Mouse (Mus musculus): ENCODE data around the gene Ccdc142. TPM values are rescaled to one million over a fixed set of nuclear protein-coding genes. Genes with fewer than 3 reads are reported as not detected.

Gene Ccdc142
- polyA plus RNA-seq, 1 experiment from 2014 or later = 0.62 TPM

DNA sequence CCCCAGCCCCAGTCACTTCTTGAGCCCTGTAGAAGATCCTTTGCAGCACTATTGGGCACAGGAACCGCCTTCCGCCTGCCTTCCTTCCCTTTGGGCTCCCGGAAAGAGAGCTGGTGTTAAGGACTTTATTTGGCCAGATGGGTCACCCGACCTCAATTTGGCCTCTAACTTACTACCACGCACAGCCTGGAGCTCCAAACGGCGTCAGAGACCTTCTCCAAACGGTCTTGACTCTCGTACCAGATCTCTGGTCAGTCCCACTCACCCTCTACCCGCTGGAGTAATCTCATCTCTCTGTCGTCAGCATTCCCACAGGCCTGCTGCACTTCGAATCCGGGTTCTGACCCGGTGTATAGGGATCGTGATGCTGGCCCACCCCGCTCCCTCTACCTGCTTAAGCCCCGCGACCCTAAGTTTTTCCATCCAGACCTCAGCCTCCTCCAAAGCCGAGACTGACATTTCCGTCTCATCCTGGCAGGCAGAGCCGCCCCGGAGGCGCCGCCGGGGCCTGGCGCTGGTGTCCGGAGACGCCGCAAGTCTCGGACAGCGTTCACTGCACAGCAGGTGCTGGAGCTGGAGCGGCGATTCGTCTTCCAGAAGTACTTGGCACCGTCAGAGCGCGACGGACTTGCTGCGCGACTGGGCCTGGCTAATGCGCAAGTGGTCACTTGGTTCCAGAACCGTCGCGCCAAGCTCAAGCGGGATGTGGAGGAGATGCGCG lies 14.0 kb upstream of the Ccdc142 start:
- Histone ChIP-seq H3K27me3 (ENCODE audit: control insufficient read depth, insufficient read depth, low read length) (peaks cover 71% of the 10 kb centered on the region), H3K4me2 (ENCODE audit: low read depth, low read length) (peak overlapping the region; percentile 27), H3K9ac (replicated peaks; ENCODE audit: low read length) (no peak overlapping the region; the same call in 1 of the 2 replicates), H3K9me3 (replicated peaks; ENCODE audit: control insufficient read depth, low read length) (no peaks in the 10 kb centered on the region), H3K36me3 (replicated peaks; ENCODE audit: control insufficient read depth, insufficient read depth, low read depth, low read length) (no peaks in the 10 kb centered on the region), H3K27ac (replicated peaks; ENCODE audit: low read depth, low read length) (no peak overlapping the region), H3K4me3 (ENCODE audit: low read depth, low read length) (peak overlapping the region; percentile 21), H3K4me1 (ENCODE audit: control insufficient read depth, insufficient read depth, low read length) (peaks cover 8% of the 10 kb centered on the region)
- ATAC-seq (replicated peaks; ENCODE audit: insufficient number of reproducible peaks, low FRiP score, low TSS enrichment, low read depth) = no peak
- WGBS = 1% methylated on average over 47 of the region's 47 CpGs
- DNase-seq (ENCODE audit: low spot score) = no peak

- ATAC-seq (replicated peaks; ENCODE audit: insufficient number of reproducible peaks, low FRiP score, low TSS enrichment, low read depth) = no peak
- H3K4me1 ChIP-seq (ENCODE audit: control insufficient read depth, insufficient read depth, low read length) = peaks cover 8% of the 10 kb centered on the region
- peak overlapping the region; percentile 27 for H3K4me2 ChIP-seq (ENCODE audit: low read depth, low read length)
- H3K9me3 ChIP-seq (replicated peaks; ENCODE audit: control insufficient read depth, low read length) = no peaks in the 10 kb centered on the region
- DNase-seq (ENCODE audit: low spot score) = no peak
- H3K27me3 ChIP-seq (ENCODE audit: control insufficient read depth, insufficient read depth, low read length) = peaks cover 67% of the 10 kb centered on the region
- H3K27ac ChIP-seq (replicated peaks; ENCODE audit: low read depth, low read length) = no peak overlapping the region
- H3K36me3 ChIP-seq (replicated peaks; ENCODE audit: control insufficient read depth, insufficient read depth, low read depth, low read length) = no peaks in the 10 kb centered on the region
- no peak overlapping the region; the same call in 1 of the 2 replicates for H3K9ac ChIP-seq (replicated peaks; ENCODE audit: low read length)
- no peak overlapping the region for H3K4me3 ChIP-seq (ENCODE audit: low read depth, low read length)
- WGBS = 6% methylated on average over 9 of the region's 9 CpGs
Measured at GRCm38 (mm10) chr6:83087926-83088260, 13.5 kb upstream of the Ccdc142 start.

GRCm38 (mm10) chr6:83092416-83093127 lies 8.8 kb upstream of the Ccdc142 start:
- WGBS = 33% methylated on average over 6 of the region's 6 CpGs
- no peak overlapping the region for H3K4me3 ChIP-seq (ENCODE audit: low read depth, low read length)
- no peak overlapping the region for H3K27ac ChIP-seq (replicated peaks; ENCODE audit: low read depth, low read length)
- H3K36me3 ChIP-seq (replicated peaks; ENCODE audit: control insufficient read depth, insufficient read depth, low read depth, low read length) = no peaks in the 10 kb centered on the region
- no peaks in the 10 kb centered on the region for H3K4me1 ChIP-seq (ENCODE audit: control insufficient read depth, insufficient read depth, low read length)
- no peak overlapping the region for H3K4me2 ChIP-seq (ENCODE audit: low read depth, low read length)
- DNase-seq (ENCODE audit: low spot score) (no peak), ATAC-seq (replicated peaks; ENCODE audit: insufficient number of reproducible peaks, low FRiP score, low TSS enrichment, low read depth) (no peak)
- H3K9ac ChIP-seq (replicated peaks; ENCODE audit: low read length) = no peak overlapping the region
- H3K9me3 ChIP-seq (replicated peaks; ENCODE audit: control insufficient read depth, low read length) = no peaks in the 10 kb centered on the region
- peaks cover 25% of the 10 kb centered on the region for H3K27me3 ChIP-seq (ENCODE audit: control insufficient read depth, insufficient read depth, low read length)

- ATAC-seq (replicated peaks; ENCODE audit: insufficient number of reproducible peaks, low FRiP score, low TSS enrichment, low read depth) (no peak), DNase-seq (ENCODE audit: low spot score) (no peak)
- 40% methylated on average over 6 of the region's 6 CpGs for WGBS
- Histone ChIP-seq H3K27me3 (ENCODE audit: control insufficient read depth, insufficient read depth, low read length) (no peaks in the 10 kb centered on the region), H3K27ac (replicated peaks; ENCODE audit: low read depth, low read length) (no peak overlapping the region), H3K9me3 (replicated peaks; ENCODE audit: control insufficient read depth, low read length) (no peaks in the 10 kb centered on the region), H3K9ac (replicated peaks; ENCODE audit: low read length) (no peak overlapping the region), H3K36me3 (replicated peaks; ENCODE audit: control insufficient read depth, insufficient read depth, low read depth, low read length) (no peaks in the 10 kb centered on the region), H3K4me3 (ENCODE audit: low read depth, low read length) (no peak overlapping the region), H3K4me1 (ENCODE audit: control insufficient read depth, insufficient read depth, low read length) (no peaks in the 10 kb centered on the region), H3K4me2 (ENCODE audit: low read depth, low read length) (no peak overlapping the region)
Measured at GRCm38 (mm10) chr6:83095968-83096367, 5.4 kb upstream of the Ccdc142 start.

DNA sequence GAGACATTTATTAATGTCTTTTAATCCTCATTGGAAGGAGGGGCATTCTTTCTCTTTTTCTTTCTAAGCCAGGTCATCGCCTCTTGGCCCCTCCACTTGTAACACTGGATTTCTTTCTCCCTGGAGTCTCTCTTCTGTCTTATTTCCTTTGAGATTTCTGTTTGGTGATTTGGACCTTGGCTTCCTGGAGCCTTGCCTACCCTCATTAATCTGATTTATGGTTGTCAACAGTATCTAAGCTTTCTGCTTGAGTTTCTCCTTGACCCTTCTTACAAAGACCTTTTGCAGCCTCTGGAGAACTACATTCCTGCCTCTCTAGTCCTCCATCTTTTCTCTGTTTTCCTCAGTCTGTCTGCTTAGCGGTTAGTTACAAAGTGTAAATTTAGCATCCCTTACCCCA lies 3.0 kb upstream of the Ccdc142 start:
- WGBS = 70% methylated on average over 2 of the region's 2 CpGs
- no peak overlapping the region for H3K4me3 ChIP-seq (ENCODE audit: low read depth, low read length)
- H3K9me3 ChIP-seq (replicated peaks; ENCODE audit: control insufficient read depth, low read length) = no peaks in the 10 kb centered on the region
- DNase-seq (ENCODE audit: low spot score) = no peak
- ATAC-seq (replicated peaks; ENCODE audit: insufficient number of reproducible peaks, low FRiP score, low TSS enrichment, low read depth) = no peak
- H3K36me3 ChIP-seq (replicated peaks; ENCODE audit: control insufficient read depth, insufficient read depth, low read depth, low read length) = no peaks in the 10 kb centered on the region
- no peaks in the 10 kb centered on the region; the same call in none of the 2 replicates for H3K27me3 ChIP-seq (ENCODE audit: control insufficient read depth, insufficient read depth, low read length)
- H3K9ac ChIP-seq (replicated peaks; ENCODE audit: low read length) = no peak overlapping the region
- peaks cover 3% of the 10 kb centered on the region; the same call in 1 of the 2 replicates for H3K4me1 ChIP-seq (ENCODE audit: control insufficient read depth, insufficient read depth, low read length)
- no peak overlapping the region for H3K4me2 ChIP-seq (ENCODE audit: low read depth, low read length)
- H3K27ac ChIP-seq (replicated peaks; ENCODE audit: low read depth, low read length) = no peak overlapping the region

DNA sequence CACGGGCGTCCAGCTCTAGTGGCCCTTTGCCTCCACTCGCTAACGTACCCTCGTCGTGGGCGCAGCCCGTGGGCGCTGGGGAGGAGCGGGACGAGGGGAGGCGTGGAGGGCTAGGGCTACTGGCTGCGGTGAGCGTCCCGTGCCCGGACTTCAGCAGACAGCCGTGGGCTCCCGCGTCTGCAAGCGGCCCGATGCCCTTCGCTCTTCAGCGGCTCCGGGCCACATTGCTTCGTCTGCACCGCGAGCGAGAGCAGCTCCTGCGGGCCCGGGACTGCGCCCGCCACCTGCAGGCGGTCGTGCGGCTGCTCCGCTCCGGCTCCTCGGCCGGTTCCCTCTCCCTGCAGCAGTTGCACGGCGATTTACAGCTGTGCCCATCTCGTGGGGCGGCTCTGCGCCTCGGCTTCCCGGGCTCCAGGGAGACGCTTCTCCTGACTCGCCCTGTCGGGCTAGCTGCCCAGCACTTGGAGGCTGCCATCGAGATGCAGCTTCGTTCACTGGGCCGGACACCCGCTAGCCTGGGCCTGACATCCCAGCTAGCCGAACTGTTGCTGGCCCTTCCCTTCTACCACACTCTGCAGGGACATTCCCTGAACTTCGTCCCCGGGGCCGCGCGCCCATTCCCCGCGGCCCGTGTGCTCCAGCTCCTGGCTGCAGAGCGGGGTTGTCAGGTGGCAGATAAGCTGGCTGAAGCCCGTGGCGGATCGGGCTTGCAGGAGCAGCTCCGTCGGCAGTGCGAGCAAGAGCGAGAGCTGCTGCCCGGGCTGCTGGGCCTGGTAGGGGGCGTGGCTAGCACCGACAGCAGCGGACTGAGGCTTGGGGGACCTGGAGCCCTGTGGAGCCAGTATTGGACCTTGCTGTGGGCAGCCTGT lies 521 bp downstream of the Ccdc142 start:
- Histone ChIP-seq H3K9me3 (replicated peaks; ENCODE audit: control insufficient read depth, low read length) (no peaks in the 10 kb centered on the region), H3K4me1 (ENCODE audit: control insufficient read depth, insufficient read depth, low read length) (peaks cover 3% of the 10 kb centered on the region; the same call in 1 of the 2 replicates), H3K27ac (replicated peaks; ENCODE audit: low read depth, low read length) (peak overlapping the region; percentile 22; the same call in 1 of the 2 replicates), H3K9ac (replicated peaks; ENCODE audit: low read length) (peak overlapping the region; percentile 76), H3K4me2 (ENCODE audit: low read depth, low read length) (peak overlapping the region; percentile 99), H3K36me3 (replicated peaks; ENCODE audit: control insufficient read depth, insufficient read depth, low read depth, low read length) (no peaks in the 10 kb centered on the region), H3K4me3 (ENCODE audit: low read depth, low read length) (peak overlapping the region; percentile 62), H3K27me3 (ENCODE audit: control insufficient read depth, insufficient read depth, low read length) (no peaks in the 10 kb centered on the region; the same call in none of the 2 replicates)
- under 1% methylated on average over 62 of the region's 74 CpGs for WGBS
- ATAC-seq (replicated peaks; ENCODE audit: insufficient number of reproducible peaks, low FRiP score, low TSS enrichment, low read depth) (peak; percentile 69), DNase-seq (ENCODE audit: low spot score) (peak; percentile 73)

DNA sequence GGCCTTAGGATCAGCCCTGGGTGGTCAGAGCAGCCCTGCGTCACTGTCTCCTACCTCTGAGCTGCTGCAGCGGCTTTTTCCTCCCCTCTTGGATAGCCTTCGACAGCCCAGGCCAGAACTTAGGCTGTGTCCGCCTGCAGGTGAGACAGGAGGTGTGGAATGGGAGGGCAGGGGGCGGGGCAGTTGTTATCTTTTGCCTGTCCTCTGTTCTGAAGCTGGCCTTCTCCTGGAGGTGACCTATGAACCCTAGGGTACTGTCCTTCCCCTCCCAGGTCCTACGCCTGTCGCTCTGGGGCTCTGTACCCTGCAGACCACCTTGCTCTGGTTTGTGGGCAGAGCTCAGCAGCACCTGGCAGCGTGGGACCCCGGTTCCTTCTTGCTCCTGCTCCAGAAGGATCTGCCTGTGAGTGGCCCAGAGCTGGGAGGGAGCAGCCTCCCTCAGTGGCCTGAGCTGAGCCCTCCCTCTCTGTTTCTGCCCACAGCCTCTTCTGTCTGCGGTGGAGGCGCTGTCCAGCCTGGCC lies 1.8 kb downstream of the Ccdc142 start:
- Histone ChIP-seq H3K36me3 (replicated peaks; ENCODE audit: control insufficient read depth, insufficient read depth, low read depth, low read length) (no peaks in the 10 kb centered on the region), H3K4me2 (ENCODE audit: low read depth, low read length) (peak overlapping the region; percentile 99), H3K4me3 (ENCODE audit: low read depth, low read length) (no peak overlapping the region), H3K27me3 (ENCODE audit: control insufficient read depth, insufficient read depth, low read length) (no peaks in the 10 kb centered on the region; the same call in none of the 2 replicates), H3K4me1 (ENCODE audit: control insufficient read depth, insufficient read depth, low read length) (peaks cover 3% of the 10 kb centered on the region), H3K9ac (replicated peaks; ENCODE audit: low read length) (peak overlapping the region; percentile 25; the same call in 1 of the 2 replicates), H3K27ac (replicated peaks; ENCODE audit: low read depth, low read length) (no peak overlapping the region), H3K9me3 (replicated peaks; ENCODE audit: control insufficient read depth, low read length) (no peaks in the 10 kb centered on the region)
- no peak for ATAC-seq (replicated peaks; ENCODE audit: insufficient number of reproducible peaks, low FRiP score, low TSS enrichment, low read depth)
- 46% methylated on average over 11 of the region's 11 CpGs for WGBS
- DNase-seq (ENCODE audit: low spot score) = no peak
